Mouse (Mus musculus) brain, embryonic 14.5 days (tissue): Measurements from ENCODE around the gene Gpr176. TPM values are rescaled to one million over a fixed set of nuclear protein-coding genes. Genes with fewer than 3 reads are reported as not detected.

ENCODE experiments used
- DNase-seq: peaks from one replicate; pipeline ENCODE4 v3.0.0-alpha.2; 2011; ENCODE audit warnings: low read depth
- CTCF ChIP-seq: fragments of 200-500 bp; IDR thresholded peaks from 2 replicates; pipeline ENCODE4 v1.5.1; 2012; ENCODE audit warnings: inconsistent platforms, mild to moderate bottlenecking, moderate library complexity, borderline replicate concordance; ENCODE audit not compliant: insufficient read depth, insufficient read length; ENCODE audit errors: extremely low read depth
- POLR2A ChIP-seq: fragments of 200-500 bp; IDR thresholded peaks from 2 replicates; pipeline ENCODE4 v1.6.1; 2012; ENCODE audit warnings: mild to moderate bottlenecking, inconsistent platforms, borderline replicate concordance; ENCODE audit not compliant: poor library complexity, insufficient read depth, insufficient read length, severe bottlenecking; ENCODE audit errors: extremely low read depth
- polyA plus RNA-seq: library from polyadenylated mRNA; depleted of rRNA; stranded (reverse); fragments of >200 nt; gene quantifications from 2 replicates; pipeline ENCODE4 v1.2.3, GENCODE M21; 2012

Gpr176 gene
- polyA plus RNA-seq, 1 experiment = 2.9 TPM

GRCm38 (mm10) chr2:118319176-118319575 is 54.0 kb downstream of the Gpr176 start:
- DNase-seq = no peak
- TF ChIP-seq POLR2A (no peak), CTCF (no peak)

GRCm38 (mm10) chr2:118316939-118317338 is 56.3 kb downstream of the Gpr176 start:
- no peak for DNase-seq
- TF ChIP-seq CTCF (no peak), POLR2A (no peak)

GRCm38 (mm10) chr2:118315656-118316402 is 57.4 kb downstream of the Gpr176 start:
- no peak for DNase-seq
- no peak for TF ChIP-seq POLR2A
- TF ChIP-seq CTCF = no peak

GRCm38 (mm10) chr2:118307561-118307960 is 65.7 kb downstream of the Gpr176 start:
- TF ChIP-seq POLR2A = no peak
- no peak for TF ChIP-seq CTCF
- no peak for DNase-seq

- TF ChIP-seq POLR2A (no peak), CTCF (no peak)
- no peak for DNase-seq
These were observed 66.3 kb downstream of the Gpr176 start for GRCm38 (mm10) chr2:118306966-118307365.

- no peak for DNase-seq
These were observed 66.7 kb downstream of the Gpr176 start for GRCm38 (mm10) chr2:118306522-118306895.

GRCm38 (mm10) chr2:118305827-118306521 is 67.2 kb downstream of the Gpr176 start:
- no peak for DNase-seq
- TF ChIP-seq POLR2A = no peak
- no peak for TF ChIP-seq CTCF

More at GRCm38 (mm10) chr2:118306522-118306895, 66.7 kb downstream of the Gpr176 start:
- TF ChIP-seq CTCF (no peak), POLR2A (no peak)

- TF ChIP-seq CTCF = no peak
- TF ChIP-seq POLR2A = no peak
- DNase-seq = no peak
These were observed 69.8 kb downstream of the Gpr176 start for GRCm38 (mm10) chr2:118303456-118303855.

GRCm38 (mm10) chr2:118301656-118302055 is 71.6 kb downstream of the Gpr176 start:
- no peak for TF ChIP-seq POLR2A
- no peak for TF ChIP-seq CTCF
- DNase-seq = no peak

GRCm38 (mm10) chr2:118301041-118301545 is 72.1 kb downstream of the Gpr176 start:
- no peak for TF ChIP-seq CTCF
- TF ChIP-seq POLR2A = no peak

GRCm38 (mm10) chr2:118299981-118300380 is 73.2 kb downstream of the Gpr176 start:
- no peak for TF ChIP-seq CTCF
- TF ChIP-seq POLR2A = no peak
- no peak for DNase-seq

More at GRCm38 (mm10) chr2:118301041-118301545, 72.1 kb downstream of the Gpr176 start:
- no peak for DNase-seq
